Mouse (Mus musculus): ENCODE data around the gene Gm2956. TPM values are rescaled to one million over a fixed set of nuclear protein-coding genes. Genes with fewer than 3 reads are reported as not detected.
"Not testable (repeated sequence)": the region's sequence is repeated elsewhere in the genome, so short reads cannot be mapped to it uniquely, and the experiment has no call there.

Gene Gm2956
- under 1 TPM in 1 of 2 experiments, not detected in 1; 0.33 TPM for total RNA-seq (2021)
- long read RNA-seq, experiment 1, partial matches to known transcripts: 0 of 1 reads
- long read RNA-seq, experiment 1, other reads (novel, unspliced or antisense): 1 of 1 reads
- long read RNA-seq, experiment 2: 0 reads

GRCm38 (mm10) chr14:3332087-3332677 lies at the start of gene Gm2956:
Gene Gm2956, plus strand, starts transcription at chr14:3332627.
- DNase-seq; intact Hi-C loops (cut with DNase I): not testable (repeated sequence)

- DNase-seq; intact Hi-C loops (cut with DNase I): not testable (repeated sequence)
Measured at GRCm38 (mm10) chr14:3333406-3333805, 979 bp downstream of the Gm2956 start.

- intact Hi-C loops (cut with DNase I): not testable (repeated sequence)
Measured at GRCm38 (mm10) chr14:3394793-3395192, 62.4 kb downstream of the Gm2956 start, which contains the start of gene Gm10413. Gene Gm10413, plus strand, starts transcription at chr14:3395093.

More at GRCm38 (mm10) chr14:3394793-3395192, 62.4 kb downstream of the Gm2956 start, which contains the start of gene Gm10413:
- DNase-seq: not testable (repeated sequence)

Other genes starting within 250 kb of the Gm2956 start
- gene Gm10340, start 198.6 kb upstream of the Gm2956 start, total RNA-seq (2021): not detected
- not detected for gene Gm5795, start 144.4 kb upstream of the Gm2956 start, total RNA-seq (2021)
- gene D830030K20Rik, start 124.1 kb upstream of the Gm2956 start, total RNA-seq (2021): under 1 TPM; 0.64 to 0.74 TPM
- not detected for gene Gm10413, start 62.5 kb downstream of the Gm2956 start, total RNA-seq (2021)
- gene Gm10409, start 80.0 kb downstream of the Gm2956 start, total RNA-seq (2021): under 1 TPM; 0.17 to 0.18 TPM
- gene Gm3005, start 95.5 kb downstream of the Gm2956 start, total RNA-seq (2021): not detected
- not detected for gene Gm10408, start 116.8 kb downstream of the Gm2956 start, total RNA-seq (2021)